Mouse (Mus musculus) MEL (cell line): ENCODE measurements around the gene Tmem220. TPM values are rescaled to one million over a fixed set of nuclear protein-coding genes. Genes with fewer than 3 reads are reported as not detected.
A peak's percentile ranks its signal among the peaks of the same experiment; 100 is the strongest.

Experiments
- DNase-seq: peaks from one replicate; pipeline ENCODE4 v3.0.0; 2011; ENCODE audit warnings: low read depth, low spot score
- H3K27ac ChIP-seq: 2 replicates; pipeline ENCODE4 v1.5.1; 2012; ENCODE audit warnings: low read depth, mild to moderate bottlenecking, control low read depth, low read length, moderate library complexity; ENCODE audit not compliant: control insufficient read depth
- H3K27me3 ChIP-seq, 2 experiments: fragments of 150-350 bp in 1 of 2; sonication (generic) in 1 of 2; 2 replicates each; pipeline ENCODE4 v1.6.1; 2012; ENCODE audit warnings: low read length in 2 of 2, mild to moderate bottlenecking in 2 of 2, improper control_type of control experiment in 1 of 2, moderate library complexity in 1 of 2; ENCODE audit not compliant: insufficient read depth in 2 of 2, control insufficient read depth in 1 of 2
- H3K36me3 ChIP-seq, 2 experiments: 2 replicates each; pipeline ENCODE4 v1.6.1; 2012 to 2014; ENCODE audit warnings: low read length in 2 of 2, improper control_type of control experiment in 1 of 2, inconsistent platforms in 1 of 2, mild to moderate bottlenecking in 1 of 2; ENCODE audit not compliant: insufficient read depth in 2 of 2, control insufficient read depth in 1 of 2
- H3K4me1 ChIP-seq, 2 experiments: fragments of 150-350 bp in 1 of 2; sonication (generic) in 1 of 2; 2 replicates each; pipeline ENCODE4 v1.6.1; 2012; ENCODE audit warnings: low read length in 2 of 2, improper control_type of control experiment in 1 of 2, mild to moderate bottlenecking in 1 of 2; ENCODE audit not compliant: insufficient read depth in 2 of 2, control insufficient read depth in 1 of 2
- H3K4me3 ChIP-seq, 2 experiments: fragments of 150-350 bp in 1 of 2; sonication (generic) in 1 of 2; 2 replicates each; pipeline ENCODE4 v1.5.1; 2012; ENCODE audit warnings: low read depth in 2 of 2, low read length in 2 of 2, mild to moderate bottlenecking in 2 of 2, moderate library complexity in 2 of 2, control low read depth in 1 of 2, improper control_type of control experiment in 1 of 2; ENCODE audit not compliant: control insufficient read depth in 1 of 2, insufficient read depth in 1 of 2
- H3K79me2 ChIP-seq: 2 replicates; pipeline ENCODE4 v1.6.1; 2012; ENCODE audit warnings: mild to moderate bottlenecking, low read length, moderate library complexity; ENCODE audit not compliant: control insufficient read depth, poor library complexity, insufficient read depth
- H3K9ac ChIP-seq: 2 replicates; pipeline ENCODE4 v1.6.1; 2012; ENCODE audit warnings: low read depth, mild to moderate bottlenecking, control low read depth, low read length, moderate library complexity; ENCODE audit not compliant: control insufficient read depth, poor library complexity, severe bottlenecking
- H3K9me3 ChIP-seq: fragments of 150-350 bp; sonication (generic); replicated peaks from 2 replicates; pipeline ENCODE4 v1.6.1; 2012; ENCODE audit warnings: mild to moderate bottlenecking, low read length, improper control_type of control experiment, moderate library complexity; ENCODE audit not compliant: insufficient read depth
- BHLHE40 ChIP-seq: IDR thresholded peaks from 2 replicates; pipeline ENCODE4 v1.6.1; 2012; ENCODE audit warnings: low read depth, mild to moderate bottlenecking, inconsistent platforms, low read length, improper control_type of control experiment, borderline replicate concordance
- CHD2 ChIP-seq: IDR thresholded peaks from 2 replicates; pipeline ENCODE4 v1.6.1; 2011; ENCODE audit warnings: low read length, improper control_type of control experiment
- ELF1 ChIP-seq: IDR thresholded peaks from 2 replicates; pipeline ENCODE4 v1.6.1; 2014; ENCODE audit warnings: low read depth, mild to moderate bottlenecking, inconsistent platforms, low read length, improper control_type of control experiment, moderate library complexity
- EP300 ChIP-seq, 2 experiments: IDR thresholded peaks; 2 replicates each; pipeline ENCODE4 v1.6.1; 2011; ENCODE audit warnings: improper control_type of control experiment in 2 of 2, low read length in 2 of 2, low read depth in 1 of 2, mild to moderate bottlenecking in 1 of 2
- GABPA ChIP-seq: IDR thresholded peaks from 2 replicates; pipeline ENCODE4 v1.6.1; 2012; ENCODE audit warnings: low read depth, mild to moderate bottlenecking, inconsistent platforms, low read length, improper control_type of control experiment, moderate library complexity
- HCFC1 ChIP-seq: IDR thresholded peaks from 2 replicates; pipeline ENCODE4 v1.6.1; 2012; ENCODE audit warnings: low read depth, mild to moderate bottlenecking, inconsistent platforms, low read length, improper control_type of control experiment, moderate library complexity
- JUND ChIP-seq: IDR thresholded peaks from 2 replicates; pipeline ENCODE4 v1.6.1; 2011; ENCODE audit warnings: low read depth, mild to moderate bottlenecking, improper control_type of control experiment, low read length
- KAT2A ChIP-seq: conservative IDR thresholded peaks from 2 replicates; pipeline ENCODE4 v1.6.1; 2012; ENCODE audit warnings: low read depth, low read length, improper control_type of control experiment, inconsistent platforms
- MAX ChIP-seq: IDR thresholded peaks from 2 replicates; pipeline ENCODE4 v1.6.1; 2011; ENCODE audit warnings: low read length, improper control_type of control experiment
- MEF2A ChIP-seq: IDR thresholded peaks from 2 replicates; pipeline ENCODE4 v1.6.1; 2014; ENCODE audit warnings: low read depth, mild to moderate bottlenecking, inconsistent platforms, low read length, improper control_type of control experiment; ENCODE audit not compliant: poor library complexity, insufficient replicate concordance, severe bottlenecking; ENCODE audit errors: extremely low read depth
- MYC ChIP-seq: IDR thresholded peaks from 2 replicates; pipeline ENCODE4 v1.6.1; 2011; ENCODE audit warnings: low read depth, mild to moderate bottlenecking, low read length, improper control_type of control experiment, moderate library complexity
- NRF1 ChIP-seq: IDR thresholded peaks from 2 replicates; pipeline ENCODE4 v1.6.1; 2014; ENCODE audit warnings: low read depth, mild to moderate bottlenecking, inconsistent platforms, low read length, improper control_type of control experiment, moderate library complexity; ENCODE audit not compliant: poor library complexity, insufficient read depth, severe bottlenecking
- POLR2A ChIP-seq, 2 experiments: IDR thresholded peaks; 2 replicates each; pipeline ENCODE4 v1.6.1; 2011 to 2012; ENCODE audit warnings: low read length in 2 of 2, mild to moderate bottlenecking in 2 of 2, control low read depth in 1 of 2, improper control_type of control experiment in 1 of 2, low read depth in 1 of 2, moderate library complexity in 1 of 2; ENCODE audit not compliant: control insufficient read depth in 1 of 2, insufficient read depth in 1 of 2, poor library complexity in 1 of 2
- POLR2AphosphoS2 ChIP-seq: IDR thresholded peaks from 2 replicates; pipeline ENCODE4 v1.6.1; 2011; ENCODE audit warnings: low read length, improper control_type of control experiment
- POLR2AphosphoS5 ChIP-seq: IDR thresholded peaks from 2 replicates; pipeline ENCODE4 v1.6.1; 2012; ENCODE audit warnings: low read depth, borderline replicate concordance, mild to moderate bottlenecking, inconsistent platforms, low read length, moderate library complexity, mixed read lengths
- RCOR1 ChIP-seq: IDR thresholded peaks from 2 replicates; pipeline ENCODE4 v1.6.1; 2012; ENCODE audit warnings: low read depth, mild to moderate bottlenecking, inconsistent platforms, low read length, improper control_type of control experiment
- SIN3A ChIP-seq: IDR thresholded peaks from 2 replicates; pipeline ENCODE4 v1.6.1; 2012; ENCODE audit warnings: low read length, improper control_type of control experiment, inconsistent platforms
- TAL1 ChIP-seq: IDR thresholded peaks from 2 replicates; pipeline ENCODE4 v1.6.1; 2012; ENCODE audit warnings: mild to moderate bottlenecking, inconsistent platforms, low read length, moderate library complexity, mixed read lengths
- TCF12 ChIP-seq: IDR thresholded peaks from 2 replicates; pipeline ENCODE4 v1.6.1; 2014; ENCODE audit warnings: low read depth, mild to moderate bottlenecking, inconsistent platforms, low read length, improper control_type of control experiment, moderate library complexity
- UBTF ChIP-seq: IDR thresholded peaks from 2 replicates; pipeline ENCODE4 v1.6.1; 2012; ENCODE audit warnings: low read depth, mild to moderate bottlenecking, inconsistent platforms, low read length, improper control_type of control experiment, moderate library complexity, borderline replicate concordance; ENCODE audit not compliant: insufficient read depth
- USF2 ChIP-seq, 2 experiments: IDR thresholded peaks; 2 replicates each; pipeline ENCODE4 v1.6.1; 2011 to 2012; ENCODE audit warnings: improper control_type of control experiment in 2 of 2, low read length in 2 of 2, borderline replicate concordance in 1 of 2, inconsistent platforms in 1 of 2, low read depth in 1 of 2, mild to moderate bottlenecking in 1 of 2; ENCODE audit not compliant: insufficient read depth in 1 of 2
- ZKSCAN1 ChIP-seq: IDR thresholded peaks from 2 replicates; pipeline ENCODE4 v1.6.1; 2012; ENCODE audit warnings: low read depth, mild to moderate bottlenecking, inconsistent platforms, low read length, improper control_type of control experiment, moderate library complexity
- ZMIZ1 ChIP-seq: IDR thresholded peaks from 2 replicates; pipeline ENCODE4 v1.6.1; 2012; ENCODE audit warnings: low read depth, mild to moderate bottlenecking, inconsistent platforms, low read length, improper control_type of control experiment, moderate library complexity
- polyA plus RNA-seq, 2 experiments: library from polyadenylated mRNA; stranded (reverse) in 1 of 2; unstranded in 1 of 2; fragments of >175 nt in 1 of 2; fragments of >200 nt in 1 of 2; gene quantifications; 2 replicates each; pipeline versions ENCODE4 v1.2.1 to v1.2.4; 2012; ENCODE audit warnings: low replicate concordance in 2 of 2, low read depth in 1 of 2; ENCODE audit not compliant: insufficient read length in 2 of 2, insufficient read depth in 1 of 2, missing spikeins in 1 of 2
- total RNA-seq: library from RNA; depleted of rRNA; stranded (reverse); fragments of 300-350 nt; gene quantifications from 2 replicates; pipeline ENCODE4 v1.2.3, GENCODE M21; 2012

Tmem220 gene
- total and polyA plus RNA-seq, 3 experiments: 0.35 to 0.99 TPM; not detected in 1

DNA sequence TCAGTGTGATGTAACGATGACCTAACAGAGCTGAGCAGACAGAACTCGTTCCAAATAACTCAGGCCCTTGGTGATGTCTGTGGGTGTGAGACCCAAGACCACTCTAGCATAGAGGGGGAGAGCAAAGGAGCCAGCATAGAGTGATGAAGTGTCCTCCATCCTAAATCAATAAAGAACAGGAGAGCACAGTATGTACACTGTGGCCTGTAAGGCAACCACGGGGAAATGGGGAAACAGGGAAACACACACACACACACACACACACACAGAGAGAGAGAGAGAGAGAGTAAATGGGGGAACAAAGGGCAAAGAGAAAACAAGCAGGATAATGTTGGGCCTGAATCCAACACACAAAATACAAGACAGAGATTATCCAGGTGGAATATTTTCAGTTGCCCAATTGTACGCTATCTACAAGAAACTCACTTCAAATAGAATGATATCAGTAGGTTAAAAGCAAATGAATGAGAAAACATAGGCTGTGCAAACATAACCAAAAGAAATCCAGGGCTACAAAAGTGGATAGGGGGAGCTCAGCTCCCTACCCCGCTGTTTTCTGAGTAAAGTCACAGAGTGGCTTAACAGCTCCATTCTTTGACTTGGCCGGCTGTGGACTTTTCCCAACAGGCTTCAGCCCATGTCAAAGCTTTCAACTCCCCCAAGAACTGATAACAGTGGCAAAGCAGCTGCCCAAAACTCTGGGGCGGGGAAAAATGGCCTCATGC, 49.2 kb upstream of the Tmem220 start:
- H3K27ac ChIP-seq: no peak overlapping the region
- TF ChIP-seq CHD2 (no peak), USF2 (IDR thresholded peaks at IDR 0.05; ENCODE audit: borderline replicate concordance in 1 of 2, insufficient read depth in 1 of 2, low read depth in 1 of 2, low read length in 2 of 2) (no peak), MEF2A (no peak), UBTF (no peak), MAX (no peak), TCF12 (no peak), RCOR1 (no peak), BHLHE40 (no peak), HCFC1 (no peak), POLR2AphosphoS2 (no peak)
- TF ChIP-seq, all 39 proteins: peak for 0
- H3K27me3 ChIP-seq: peaks cover 2 to 7% of the 10 kb centered on the region in 2 experiments; a peak in 3 of 4 replicates
- no peaks in the 10 kb centered on the region for H3K36me3 ChIP-seq
- H3K79me2 ChIP-seq: no peaks in the 10 kb centered on the region
- H3K4me3 ChIP-seq: no peak overlapping the region
- H3K9me3 ChIP-seq: no peaks in the 10 kb centered on the region
- H3K4me1 ChIP-seq: no peaks in the 10 kb centered on the region
- no peak for DNase-seq
- no peak overlapping the region for H3K9ac ChIP-seq

DNA sequence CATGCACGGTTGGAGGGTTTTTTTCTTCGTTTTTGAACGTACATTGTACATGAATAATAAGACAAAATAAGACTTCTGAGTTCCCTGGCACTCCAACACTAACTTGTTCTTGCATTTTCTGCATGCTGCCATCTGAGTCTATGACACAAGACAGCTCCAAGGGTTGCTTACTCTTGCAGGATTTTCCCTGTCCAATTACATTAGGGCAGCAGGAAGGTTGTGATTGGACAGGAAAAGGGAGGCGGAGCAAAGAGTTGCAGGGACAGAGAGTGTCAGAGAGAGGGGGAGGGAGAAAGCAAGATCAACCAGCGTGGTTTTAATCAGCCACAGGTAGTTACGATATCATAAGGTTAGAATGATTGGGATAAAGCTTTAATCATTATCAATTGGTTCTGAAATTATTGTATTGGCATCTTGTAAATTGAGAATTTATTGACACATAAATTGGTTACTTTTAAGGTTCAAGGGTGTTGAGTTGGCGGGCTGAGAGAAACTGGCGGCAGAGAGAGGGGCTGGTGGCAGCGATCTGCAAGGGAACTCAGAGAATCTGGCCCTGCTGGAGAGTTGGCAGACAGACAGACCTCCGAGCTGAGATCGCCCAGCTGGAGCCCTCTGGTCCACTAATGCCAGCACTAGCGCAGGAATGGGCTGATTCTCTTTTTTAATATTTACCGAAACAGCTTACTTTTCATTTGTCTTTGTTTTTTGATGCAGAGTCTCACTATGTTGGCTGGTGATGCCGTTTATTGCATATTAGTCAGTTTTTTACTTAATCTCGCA, 43.4 kb upstream of the Tmem220 start:
- Histone ChIP-seq H3K4me1 (peaks cover 0 to 4% of the 10 kb centered on the region in 2 experiments; a peak in 1 of 4 replicates), H3K36me3 (peaks cover 0 to 3% of the 10 kb centered on the region in 2 experiments; a peak in 1 of 4 replicates), H3K4me3 (no peak overlapping the region), H3K27me3 (peaks cover 2 to 8% of the 10 kb centered on the region in 2 experiments; a peak in 3 of 4 replicates), H3K9me3 (no peaks in the 10 kb centered on the region), H3K9ac (no peak overlapping the region), H3K27ac (no peak overlapping the region), H3K79me2 (no peaks in the 10 kb centered on the region)
- no peak for TF ChIP-seq NRF1
- TF ChIP-seq POLR2A (IDR thresholded peaks at IDR 0.05; ENCODE audit: control insufficient read depth in 1 of 2, insufficient read depth in 1 of 2, low read depth in 1 of 2, low read length in 2 of 2, poor library complexity in 1 of 2): no peak
- TF ChIP-seq ZKSCAN1: no peak
- TF ChIP-seq EP300 (IDR thresholded peaks at IDR 0.05; ENCODE audit: low read depth in 1 of 2, low read length in 2 of 2): no peak
- TF ChIP-seq GABPA: no peak
- TF ChIP-seq JUND: no peak
- no peak for TF ChIP-seq ELF1
- TF ChIP-seq TAL1: no peak
- TF ChIP-seq SIN3A: no peak
- no peak for TF ChIP-seq MYC
- no peak for TF ChIP-seq KAT2A
- no peak for TF ChIP-seq ZMIZ1
- TF ChIP-seq UBTF: no peak
- no peak for TF ChIP-seq USF2 (IDR thresholded peaks at IDR 0.05; ENCODE audit: borderline replicate concordance in 1 of 2, insufficient read depth in 1 of 2, low read depth in 1 of 2, low read length in 2 of 2)
- no peak for TF ChIP-seq POLR2AphosphoS5
- no peak for TF ChIP-seq TCF12
- no peak for TF ChIP-seq HCFC1
- DNase-seq: peak; percentile 26
